Mouse (Mus musculus) embryonic fibroblast, embryonic 13.5 days (primary cell): ENCODE results near the gene Rpp38.

Source experiments
- CTCF ChIP-seq: IDR thresholded peaks from 2 replicates; pipeline ENCODE4 v1.5.1; 2011; ENCODE audit warnings: mild to moderate bottlenecking, control low read depth, low read length, moderate library complexity, borderline replicate concordance; ENCODE audit not compliant: insufficient read depth
- POLR2A ChIP-seq: IDR thresholded peaks from 2 replicates; pipeline ENCODE4 v1.6.1; 2011; ENCODE audit warnings: low read depth, mild to moderate bottlenecking, control low read depth, low read length, moderate library complexity

- TF ChIP-seq CTCF = no peak
- TF ChIP-seq POLR2A = peak; percentile 90
Observed at GRCm38 (mm10) chr2:3283602-3284472, 48.6 kb downstream of the Rpp38 start, which contains the start of gene Nmt2.
